Mouse (Mus musculus) thymus, postnatal 25 days (tissue): Measurements from ENCODE around the gene Kcnh5.

Experiments used
- DNase-seq: peaks from one replicate; pipeline ENCODE4 v3.0.0; 2022

Gene Kcnh5

DNA sequence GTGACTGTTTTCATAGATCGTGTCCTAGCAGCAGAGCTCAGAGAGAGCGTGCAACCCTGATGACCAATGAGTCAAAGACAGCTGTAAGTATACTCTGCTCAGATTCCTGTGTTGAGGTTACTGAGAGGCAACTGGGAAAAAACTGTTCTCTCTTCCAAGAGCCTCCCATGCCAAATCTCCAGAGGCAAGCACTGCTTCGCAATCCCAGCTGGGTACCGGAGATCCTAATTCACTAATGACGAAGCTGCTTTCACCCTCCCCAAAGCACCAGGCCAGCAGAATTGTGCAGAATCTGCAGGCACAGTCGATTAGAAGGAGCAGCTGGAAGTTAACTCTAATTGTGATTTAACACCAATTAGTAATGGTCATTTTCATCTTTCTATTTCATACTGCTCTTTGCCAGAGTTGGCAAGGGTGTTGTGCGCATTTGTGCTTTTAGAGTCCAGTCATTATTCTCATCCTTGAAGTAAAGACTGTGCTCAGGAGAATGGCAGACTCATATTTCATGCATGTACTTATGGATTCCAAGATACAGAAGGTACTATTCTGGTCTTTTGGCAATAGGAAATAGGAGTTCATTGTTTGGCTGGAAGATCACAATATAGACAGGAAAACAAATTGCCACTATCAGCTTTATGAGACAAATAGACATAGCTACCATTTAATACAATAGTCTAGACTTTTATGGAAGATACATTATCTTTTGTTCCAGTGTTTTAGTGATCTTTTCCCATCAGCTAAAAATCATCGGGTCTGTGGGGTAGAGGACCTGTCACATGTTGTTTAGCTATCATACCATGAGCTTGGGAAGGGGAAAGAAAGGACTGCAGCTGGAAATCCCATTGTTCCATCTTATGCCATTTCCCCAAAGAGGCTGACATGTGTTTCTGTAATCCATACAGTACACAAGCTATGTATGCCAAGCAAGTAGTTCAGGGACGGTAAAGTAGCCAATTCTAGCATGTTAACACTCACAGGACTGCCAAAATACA, 225.7 kb downstream of the Kcnh5 start:
- DNase-seq: no peak

DNA sequence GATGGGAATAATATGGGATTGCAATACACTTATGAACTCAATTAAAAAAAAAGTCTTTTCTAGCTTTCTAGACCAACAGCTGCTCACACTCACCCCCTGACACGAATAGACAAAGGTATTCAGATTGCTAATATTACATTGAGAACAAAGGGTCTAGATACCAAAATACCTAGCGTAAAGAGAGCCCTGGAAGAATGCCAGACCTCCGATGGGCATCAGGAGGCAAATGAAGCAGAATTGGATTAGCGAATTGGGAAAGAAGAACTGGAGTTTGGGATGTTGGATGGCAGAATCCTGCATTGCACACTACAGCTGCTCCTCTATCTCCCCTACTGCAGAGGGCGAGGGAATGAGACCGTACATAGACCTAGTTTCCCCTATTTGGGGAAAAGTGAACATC, 275.8 kb downstream of the Kcnh5 start:
- no peak for DNase-seq

DNA sequence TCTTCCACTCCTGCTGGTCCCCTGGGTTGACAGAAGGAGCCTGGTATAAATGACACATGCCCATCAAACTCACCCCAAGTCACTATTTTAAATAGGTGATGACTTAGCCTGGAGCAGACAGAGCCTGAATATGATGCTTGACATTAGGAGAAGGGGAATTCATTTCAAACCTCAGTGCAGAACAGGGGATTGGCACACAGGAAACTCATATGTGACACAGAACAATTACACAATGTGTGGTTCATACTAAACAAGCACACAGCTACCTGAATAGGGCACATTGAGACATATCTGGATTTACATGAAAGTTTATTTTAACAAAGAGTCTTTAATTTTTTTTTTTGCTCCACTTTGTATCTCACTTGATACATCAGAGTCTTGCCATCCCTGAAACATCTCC, 276.4 kb downstream of the Kcnh5 start:
- no peak for DNase-seq

DNA sequence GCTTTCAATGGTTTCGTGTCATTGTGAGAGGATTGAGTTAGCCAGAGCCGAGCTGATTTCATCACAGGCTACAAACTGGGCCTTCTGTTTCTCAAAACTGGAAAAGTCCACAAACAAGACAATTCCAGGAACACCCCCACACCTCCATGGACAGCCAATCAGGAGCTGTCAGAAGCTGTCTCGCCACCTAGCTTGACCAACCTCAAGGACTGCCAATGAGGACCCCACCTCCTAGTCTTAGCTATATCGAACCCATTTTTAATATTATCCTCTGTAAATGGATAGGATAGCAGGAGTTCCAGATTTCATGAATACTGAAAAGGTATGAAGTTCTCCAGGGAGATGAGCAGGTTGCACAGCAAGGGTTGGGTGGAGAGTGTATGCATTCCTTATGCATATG, 278.1 kb downstream of the Kcnh5 start:
- DNase-seq: no peak

DNA sequence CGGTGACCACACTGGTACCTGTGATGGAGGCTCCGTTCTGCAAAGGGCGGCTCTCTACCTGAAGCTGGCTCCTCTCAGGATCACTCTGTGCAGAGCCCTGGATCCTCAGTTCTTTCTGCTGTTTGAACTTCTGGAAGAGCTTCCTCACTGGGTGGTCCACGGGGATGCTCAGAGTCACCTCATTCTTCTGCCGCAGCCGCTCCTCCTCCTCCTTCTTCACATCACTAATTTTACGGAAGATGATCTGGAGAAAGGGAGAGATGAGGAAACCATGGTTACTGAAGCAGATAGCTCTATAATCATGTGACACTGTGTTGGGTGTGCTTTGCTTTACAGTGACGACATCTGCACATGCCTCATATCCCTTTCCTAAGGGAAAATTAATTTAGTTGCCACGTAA, 278.9 kb downstream of the Kcnh5 start:
- DNase-seq: no peak

DNA sequence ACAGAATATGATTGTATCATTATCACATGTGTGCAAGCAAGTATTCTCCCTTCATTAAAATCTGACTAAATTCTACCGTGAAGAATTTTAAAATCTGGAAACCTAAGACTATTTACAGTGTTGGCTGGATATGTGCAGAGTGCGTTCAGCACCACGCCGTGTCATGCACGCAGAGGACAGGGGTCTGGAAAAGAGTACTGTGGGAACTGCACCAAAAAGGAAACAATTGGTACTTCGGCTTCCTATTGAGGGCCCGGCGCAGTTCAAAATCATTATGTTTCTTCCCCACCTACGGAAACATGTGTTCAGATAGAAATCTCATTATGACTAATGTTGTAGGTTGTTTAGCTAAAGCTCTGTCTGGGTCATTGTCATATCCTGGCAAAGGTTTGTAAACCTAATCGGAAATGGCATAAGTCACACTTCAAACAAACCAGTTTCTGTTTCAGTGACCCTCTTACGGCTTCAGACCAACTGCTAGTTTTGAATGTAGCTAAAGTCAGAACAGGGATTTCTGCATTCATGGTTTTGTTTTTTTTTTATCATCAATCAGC, 282.2 kb downstream of the Kcnh5 start:
- DNase-seq: no peak

DNA sequence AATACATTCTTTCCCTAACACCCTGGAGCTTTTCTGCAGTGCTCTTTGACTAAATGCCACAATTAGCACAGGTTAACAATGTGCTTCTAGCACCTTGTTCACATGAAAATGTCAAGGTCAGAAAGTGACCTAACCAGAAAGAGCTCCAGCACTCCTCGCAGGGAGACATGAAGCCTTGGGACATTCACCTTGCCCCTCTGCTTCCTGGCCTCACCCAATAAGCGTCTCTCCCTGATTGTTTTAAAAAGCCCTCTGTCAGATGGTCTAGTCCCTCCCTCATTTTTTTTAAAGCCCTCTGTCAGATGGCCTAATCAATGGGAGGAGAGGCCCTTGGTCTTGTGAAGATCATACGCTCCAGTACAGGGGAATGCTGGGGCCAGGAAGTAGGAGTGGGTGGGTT, 287.7 kb downstream of the Kcnh5 start:
- DNase-seq: no peak

DNA sequence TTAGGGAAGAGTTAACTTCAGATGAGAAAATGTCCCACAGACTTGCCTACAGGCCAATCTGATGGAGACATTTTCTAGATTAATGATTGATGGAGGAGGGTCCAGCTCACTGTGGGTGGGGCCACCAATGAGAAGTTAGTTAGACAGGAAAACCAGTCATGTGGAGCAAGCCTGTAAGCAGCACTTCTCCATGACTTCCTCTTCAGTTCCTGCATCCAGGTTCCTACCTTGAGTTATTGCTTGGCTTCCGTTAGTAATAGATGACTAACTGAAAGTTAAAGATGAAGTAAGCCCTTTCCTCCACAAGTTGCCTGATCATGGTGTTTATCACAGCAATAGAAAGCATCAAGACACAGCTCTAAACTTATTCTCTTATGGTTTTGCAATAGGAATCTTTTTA, 290.1 kb downstream of the Kcnh5 start:
- DNase-seq: no peak

DNA sequence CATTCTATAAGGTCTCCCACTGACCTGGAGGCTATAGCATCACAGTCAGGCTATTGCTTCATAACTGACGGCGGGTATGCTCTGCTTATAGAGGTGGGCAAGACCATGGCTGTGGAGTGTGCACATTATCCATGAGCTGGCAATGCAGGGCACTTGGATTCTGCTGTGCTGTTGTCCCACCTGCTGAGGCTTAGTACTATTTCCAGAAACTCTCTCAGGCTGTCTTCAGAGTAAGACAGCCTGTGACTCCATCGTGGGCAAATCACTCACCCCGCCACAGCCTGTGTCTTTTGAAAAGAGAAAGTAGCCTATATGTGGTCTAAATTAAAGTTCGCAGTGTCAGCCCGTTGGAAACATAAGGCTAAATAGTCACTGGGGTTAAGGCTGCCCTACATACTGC, 295.8 kb downstream of the Kcnh5 start:
- DNase-seq: no peak

DNA sequence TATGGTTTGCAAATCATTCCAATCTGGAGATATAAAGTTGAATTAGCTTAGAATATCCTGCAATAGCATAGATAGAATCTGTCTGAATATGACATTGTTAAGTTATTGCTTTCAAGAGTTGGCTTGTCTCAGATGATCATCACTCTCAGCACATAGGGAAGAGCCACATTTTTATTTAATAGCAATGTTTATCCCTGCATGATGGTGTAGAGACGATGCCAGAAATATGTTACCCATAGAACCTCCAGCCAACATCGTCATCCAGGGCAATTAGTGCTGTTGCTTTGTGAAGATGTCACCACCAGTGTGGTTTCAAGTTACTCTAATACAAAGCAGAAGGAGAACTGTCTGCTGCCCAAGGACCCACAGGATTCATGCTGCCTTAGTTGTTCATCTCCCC, 321.5 kb downstream of the Kcnh5 start:
- DNase-seq: no peak

DNA sequence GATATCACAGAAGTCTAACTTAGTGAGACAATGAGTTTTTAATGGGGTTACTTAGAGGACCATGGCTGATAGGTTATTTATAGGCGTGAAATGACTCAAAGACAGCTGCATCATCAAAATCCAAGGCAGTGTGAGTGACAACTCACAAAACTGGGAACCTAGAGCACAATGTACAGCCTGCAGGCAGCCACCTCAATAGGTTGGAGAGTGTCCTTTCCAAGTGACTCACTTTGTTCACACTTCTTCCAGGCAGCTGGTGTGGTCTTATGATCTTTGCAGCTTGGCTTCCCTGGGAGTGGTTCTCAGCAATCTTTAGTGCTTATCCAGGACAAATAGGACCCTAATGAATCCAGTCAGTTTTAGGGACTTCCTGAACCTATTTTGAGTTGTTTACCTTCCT, 322.9 kb downstream of the Kcnh5 start:
- no peak for DNase-seq

DNA sequence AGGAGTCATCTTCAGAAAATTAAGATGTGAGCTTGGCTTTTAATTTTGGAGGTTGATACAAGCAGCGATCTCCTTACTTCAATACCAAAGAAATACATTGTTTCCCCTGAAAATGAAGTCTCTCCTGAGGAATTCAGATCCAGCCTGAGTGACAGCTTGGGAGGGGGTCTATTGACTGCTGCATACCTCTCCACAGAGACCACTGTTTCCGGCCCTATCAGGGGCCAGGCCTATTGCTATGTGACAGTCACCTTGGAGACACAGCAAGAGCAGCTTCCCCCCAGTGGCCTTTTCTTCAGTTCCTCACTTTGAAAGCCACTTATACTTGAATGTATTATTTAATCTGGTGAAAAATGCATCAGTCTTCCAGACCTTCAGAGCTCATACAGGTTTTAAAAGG, 326.8 kb downstream of the Kcnh5 start:
- no peak for DNase-seq

DNA sequence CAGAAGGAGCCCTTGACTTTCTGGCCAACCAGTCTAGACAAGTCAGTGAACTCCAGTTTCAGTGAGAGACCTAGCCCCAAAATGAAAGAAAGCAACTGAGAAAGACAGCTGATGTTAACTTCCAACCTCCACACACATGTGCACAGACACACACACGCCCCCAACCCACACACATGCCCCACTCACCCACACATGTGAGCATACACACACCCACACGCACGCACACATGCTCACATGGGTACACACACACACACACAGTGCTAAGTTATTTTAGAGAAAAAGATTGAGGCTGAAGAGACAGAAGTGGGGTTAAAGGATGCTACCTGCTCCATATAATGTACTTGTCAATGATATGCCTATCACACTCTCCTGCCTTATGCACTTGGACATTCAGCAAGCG, 327.2 kb downstream of the Kcnh5 start:
- DNase-seq: no peak

DNA sequence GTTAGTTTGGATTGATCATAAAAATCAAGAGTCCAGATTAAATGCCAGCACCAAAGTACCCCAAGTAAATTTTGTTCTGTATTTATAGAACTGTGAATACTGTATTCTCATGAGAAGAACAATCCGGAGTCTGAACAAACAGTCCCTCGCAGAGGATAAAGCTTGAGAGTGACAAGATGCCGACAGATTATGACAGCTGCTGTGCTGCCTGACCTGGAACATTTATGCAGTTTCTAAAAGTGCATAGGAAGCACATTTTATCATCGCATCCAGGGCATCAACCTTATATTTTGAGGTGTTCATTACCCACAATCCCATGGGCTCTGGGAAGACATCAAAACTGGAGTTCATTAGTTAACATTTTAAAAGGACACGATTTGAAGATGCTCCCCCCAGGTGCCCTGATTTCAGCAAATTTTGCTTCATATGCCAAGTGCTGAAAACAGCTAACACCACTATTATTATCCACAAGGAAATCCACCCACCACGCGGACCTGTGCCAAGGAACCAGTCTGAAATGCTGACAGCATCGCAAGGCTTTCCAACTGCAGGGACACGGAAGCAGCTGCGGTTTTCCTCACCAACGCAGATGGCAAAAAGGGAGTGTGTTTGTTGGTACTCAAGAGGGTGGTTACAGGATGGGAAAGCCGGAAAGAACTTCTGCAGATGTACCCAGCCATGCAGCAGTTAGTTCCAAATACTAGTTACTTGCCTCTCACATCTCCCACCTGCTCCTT, 328.4 kb downstream of the Kcnh5 start:
- DNase-seq: no peak
